Mouse (Mus musculus) mouse trophoblast stem cell (cell line): ENCODE results near the gene BC067074.

ENCODE experiments used
- in situ Hi-C, 2 experiments: fragments of 300-500 bp; cut with MseI, MboI; formaldehyde crosslinking; loops; 2 replicates in 1 of 2; 3 replicates in 1 of 2; pipeline ENCODE4 v1.15.1; 2025

BC067074 gene

DNA sequence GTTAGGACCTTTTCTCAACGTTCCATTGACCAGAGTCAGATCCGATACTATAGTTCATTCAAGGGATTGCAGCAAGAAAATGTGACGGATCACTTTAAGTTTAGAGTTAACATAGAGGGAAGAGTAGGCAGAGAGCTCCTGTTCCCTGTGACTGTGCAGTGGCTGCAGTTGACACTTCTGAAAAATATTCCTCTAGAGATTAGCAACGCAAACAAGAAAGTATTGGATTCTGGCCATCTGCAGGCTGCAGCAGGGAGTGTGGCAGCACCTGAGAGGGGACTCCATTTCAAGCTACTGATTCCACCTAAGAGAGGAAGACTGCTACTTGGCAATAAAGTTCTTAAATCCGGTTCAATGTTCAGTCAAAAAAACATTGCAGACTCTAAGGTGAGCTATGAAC is 26.6 kb downstream of the BC067074 start:
- in situ Hi-C loops, result no loop called here

DNA sequence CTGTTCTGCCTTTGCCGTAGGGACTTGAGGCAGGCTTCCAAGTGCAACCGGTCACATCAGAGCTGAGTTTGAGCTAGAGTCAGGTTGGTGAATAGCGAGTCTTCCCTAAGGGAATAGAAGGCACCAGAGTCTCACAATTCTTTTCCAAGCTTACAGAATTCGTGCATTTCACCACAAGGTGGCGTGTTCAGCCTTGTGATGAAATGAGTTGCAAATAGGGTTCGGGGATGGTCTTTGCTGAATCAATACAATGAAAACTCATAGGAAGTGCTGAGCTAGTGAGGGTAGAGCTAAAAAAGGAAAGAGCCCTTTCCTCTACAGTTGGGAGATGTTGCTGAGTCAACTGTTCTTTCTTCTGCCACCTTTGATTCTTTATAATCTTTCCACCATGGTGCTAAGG is 29.0 kb downstream of the BC067074 start:
- in situ Hi-C loops, result loop anchor here in 1 of 2 experiments (10.0 kb wide), 1 partner anchor 293 kb away; the partner anchor contains the start of gene Snx18

DNA sequence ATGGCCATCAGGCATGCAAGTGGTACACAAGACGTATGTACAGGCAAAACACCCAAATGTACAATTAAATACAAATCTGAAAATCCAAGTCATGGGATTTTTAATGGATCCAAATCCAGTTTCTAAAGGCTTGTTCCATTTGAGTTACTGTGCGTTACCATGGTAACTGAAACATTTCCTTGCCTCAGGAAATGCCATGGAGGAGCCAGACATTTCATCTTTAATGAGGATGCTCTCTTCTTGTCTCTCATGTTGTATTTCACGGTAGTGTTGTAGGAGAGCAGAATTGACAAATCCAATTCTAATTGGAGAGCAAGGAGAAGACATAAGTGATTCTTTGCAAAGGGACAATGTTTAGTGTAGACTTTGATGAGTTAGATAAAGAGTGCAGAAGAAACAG is 31.3 kb downstream of the BC067074 start:
- in situ Hi-C loops, result loop anchor here in 1 of 2 experiments (10.0 kb wide), 1 partner anchor 291 kb away; the partner anchor contains the start of gene Snx18

DNA sequence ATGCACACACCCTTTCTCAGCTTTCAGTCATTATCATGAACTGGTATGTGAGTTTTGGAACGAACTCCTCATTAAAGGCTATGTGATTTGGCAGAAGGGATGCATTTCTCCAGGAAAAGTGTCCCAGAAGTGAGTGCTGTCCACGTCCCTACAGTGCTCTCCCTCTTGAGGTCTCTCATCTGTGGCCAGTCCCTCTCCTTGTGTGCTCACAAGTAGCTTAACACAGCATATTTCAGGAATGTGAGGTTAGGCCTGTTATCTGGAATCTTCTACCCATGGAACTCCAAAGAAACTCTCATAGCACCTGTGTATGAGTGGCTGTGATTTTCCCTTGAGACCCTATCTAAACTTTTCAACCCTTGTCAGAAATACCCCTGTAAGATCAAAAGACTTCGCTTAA is 32.7 kb downstream of the BC067074 start:
- in situ Hi-C loops, result loop anchor here in 1 of 2 experiments (10.0 kb wide), 1 partner anchor 289 kb away; the partner anchor contains the start of gene Snx18

DNA sequence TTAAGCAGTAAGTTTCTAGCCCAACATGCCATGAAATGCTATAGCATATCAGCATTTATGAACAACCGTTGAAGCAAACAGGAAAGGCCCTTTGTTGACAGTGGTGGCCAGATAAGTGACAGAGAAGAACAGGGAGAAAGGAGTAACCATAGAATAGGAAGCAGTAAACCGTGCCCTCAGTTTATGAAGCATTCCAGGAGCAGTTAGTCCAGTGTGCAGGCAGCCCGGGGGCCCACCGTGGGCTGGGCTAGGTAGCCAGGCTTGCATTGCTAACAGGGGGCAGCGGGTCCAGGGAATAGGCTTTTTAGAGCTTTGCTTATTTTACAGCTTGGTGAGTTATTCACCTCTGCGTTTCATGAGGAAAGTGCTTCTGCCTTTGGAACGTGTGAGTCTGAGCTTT is 39.3 kb downstream of the BC067074 start:
- in situ Hi-C loops, result no loop called here

DNA sequence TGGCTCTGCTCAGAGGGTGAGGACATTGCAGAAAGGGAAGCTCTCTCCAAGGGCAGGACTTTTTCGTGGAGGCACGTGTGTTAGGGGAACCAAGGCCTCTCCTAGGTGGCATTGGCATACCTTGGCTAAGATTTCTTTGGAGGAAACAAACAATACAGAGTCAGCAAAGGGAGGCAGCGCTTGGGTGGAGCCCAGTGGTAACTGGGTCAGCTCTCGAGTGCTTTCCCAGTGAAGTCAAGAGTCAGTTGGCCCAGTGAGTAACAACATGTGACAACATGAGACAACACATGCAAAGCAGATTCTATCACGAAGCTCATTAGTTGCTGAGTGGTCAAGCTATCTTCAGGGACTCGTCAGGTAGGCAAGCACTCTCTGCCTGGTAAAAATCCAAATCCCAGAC is 40.4 kb downstream of the BC067074 start:
- in situ Hi-C loops, result no loop called here

DNA sequence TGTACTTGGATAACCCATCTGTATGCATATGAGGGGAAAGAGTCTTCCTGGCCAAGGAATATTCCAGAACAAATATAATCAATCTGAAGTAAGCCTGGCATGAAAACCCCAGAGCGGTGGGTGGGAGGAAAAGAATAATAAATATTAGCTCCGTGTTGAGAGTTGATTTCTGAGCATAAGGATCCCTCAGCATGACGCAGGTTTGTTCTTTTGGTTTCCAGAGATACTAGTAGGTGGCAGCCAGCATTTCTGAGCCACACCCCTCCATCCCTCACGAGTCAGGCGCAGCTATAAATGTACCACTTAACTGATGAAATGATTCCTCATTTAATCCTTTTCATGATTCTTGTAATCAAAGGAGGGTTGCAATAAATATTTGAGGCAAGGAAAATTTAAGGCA is 41.0 kb downstream of the BC067074 start:
- in situ Hi-C loops, result no loop called here

DNA sequence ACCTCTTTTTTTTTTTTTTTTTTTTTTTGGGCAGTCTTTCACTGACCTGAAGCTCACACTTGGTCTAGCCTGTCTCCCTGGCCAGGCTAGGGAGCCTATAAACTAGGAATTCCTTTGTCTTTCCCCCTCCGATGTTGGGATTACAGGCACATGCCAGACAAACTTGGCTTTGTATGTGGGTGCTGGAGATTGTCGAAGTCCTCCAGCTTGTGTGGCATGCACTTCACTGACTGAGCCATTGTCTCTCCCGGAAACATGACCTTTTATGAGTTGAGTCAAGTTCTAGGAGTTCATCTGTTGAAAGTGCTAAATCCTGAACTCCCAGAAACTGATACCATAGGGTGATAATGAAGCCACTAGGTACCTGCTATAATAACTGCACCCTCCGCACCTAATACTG is 41.8 kb downstream of the BC067074 start:
- in situ Hi-C loops, result no loop called here

DNA sequence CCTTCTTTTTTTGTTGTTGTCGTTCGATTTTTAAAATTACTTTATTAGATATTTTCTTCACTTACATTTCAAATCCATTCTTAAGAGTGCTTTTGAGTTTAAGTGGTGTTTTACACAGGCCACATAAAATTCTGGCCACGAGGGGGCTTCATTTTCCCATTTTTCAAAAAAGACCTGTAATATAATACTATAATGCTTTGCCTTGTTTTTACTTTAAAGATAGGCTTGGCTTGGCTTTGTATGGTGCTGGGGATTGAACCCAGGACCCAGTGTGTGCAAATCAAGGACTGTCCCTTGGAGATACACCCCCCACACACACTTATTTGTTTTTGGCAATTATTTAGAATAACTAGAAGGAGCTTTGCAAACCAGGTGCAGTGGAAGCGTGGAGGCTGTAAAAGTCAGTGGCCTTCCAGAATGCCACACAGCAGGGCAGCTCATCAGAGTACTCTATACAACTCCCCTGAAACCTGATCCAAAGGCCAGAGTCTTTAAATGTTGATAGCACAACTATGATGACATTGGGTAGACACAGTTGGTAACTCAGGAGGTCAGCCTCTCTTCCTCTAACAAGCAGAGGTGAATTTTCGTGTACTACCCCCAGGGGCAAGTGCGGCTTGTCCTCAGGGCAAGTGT is 44.4 kb downstream of the BC067074 start:
- in situ Hi-C loops, result no loop called here

DNA sequence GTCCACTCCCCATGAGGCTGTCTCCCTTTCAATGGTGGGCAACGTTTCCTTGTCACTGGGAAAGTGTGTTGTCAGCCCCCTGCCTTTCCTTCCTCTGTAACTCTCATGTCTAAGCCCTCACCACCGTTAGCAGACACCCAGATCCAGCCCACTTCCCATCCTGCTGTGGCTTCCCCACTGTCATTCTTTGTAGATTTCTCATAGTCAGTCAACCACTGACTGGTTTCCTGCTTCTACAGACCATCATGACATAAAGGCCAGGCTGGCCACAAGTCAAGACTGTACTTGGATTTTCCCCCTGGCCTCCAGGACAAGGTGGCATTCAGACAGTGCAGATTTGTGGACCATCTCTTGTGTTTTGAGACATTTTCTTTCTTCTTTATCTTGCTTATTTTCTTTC is 47.7 kb downstream of the BC067074 start:
- in situ Hi-C loops, result loop anchor here in 1 of 2 experiments (10.0 kb wide), 1 partner anchor 274 kb away; the partner anchor contains the start of gene Snx18

DNA sequence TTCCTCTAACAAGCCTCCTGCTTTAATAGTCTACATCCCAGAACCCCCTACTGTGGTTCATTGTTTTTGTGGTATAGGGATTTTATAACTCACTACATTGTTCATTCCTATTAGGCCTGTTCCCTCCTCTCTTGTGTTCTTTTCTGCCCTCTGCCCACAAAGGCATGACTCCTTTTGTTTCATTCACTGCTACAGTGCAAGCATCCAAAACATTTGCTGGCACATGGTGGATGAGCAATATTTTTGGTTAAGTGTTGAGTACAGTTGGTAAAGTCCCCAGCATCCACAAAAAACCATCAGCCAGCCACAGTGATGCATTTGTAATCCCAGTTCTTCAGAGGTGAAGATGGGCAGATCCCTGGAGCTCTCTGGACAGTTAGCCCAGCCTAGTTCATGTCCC is 48.2 kb downstream of the BC067074 start:
- in situ Hi-C loops, result loop anchor here in 1 of 2 experiments (10.0 kb wide), 1 partner anchor 274 kb away; the partner anchor contains the start of gene Snx18

DNA sequence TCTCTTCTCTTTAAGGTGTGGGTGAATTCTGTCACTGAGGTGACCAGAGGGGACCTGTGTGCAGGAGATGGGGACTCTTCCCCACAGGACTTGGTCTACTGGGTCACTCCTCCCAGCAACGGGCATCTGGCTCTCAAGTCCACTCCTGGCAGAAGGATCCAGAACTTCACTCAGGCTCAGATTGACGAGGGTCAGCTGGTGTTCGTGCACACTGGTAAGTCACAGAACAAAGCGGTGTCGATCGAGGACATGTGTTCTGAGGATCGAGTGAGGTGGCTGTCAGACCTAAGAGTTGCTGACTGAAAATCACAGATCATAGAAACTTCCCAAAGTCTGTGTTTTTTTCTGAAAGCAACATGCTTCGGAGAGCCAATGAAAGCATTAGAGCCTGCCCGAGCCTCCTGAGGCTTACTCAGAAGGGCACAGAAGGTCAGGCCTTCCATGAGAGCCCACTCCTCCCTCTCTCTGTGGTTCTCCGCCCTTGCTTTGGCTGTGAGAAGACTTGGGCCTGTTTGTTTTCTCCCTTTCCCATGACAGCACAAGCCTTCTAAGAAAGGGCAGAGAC is 49.5 kb downstream of the BC067074 start:
- in situ Hi-C loops, result loop anchor here in 1 of 2 experiments (10.0 kb wide), 1 partner anchor 272 kb away; the partner anchor contains the start of gene Snx18

DNA sequence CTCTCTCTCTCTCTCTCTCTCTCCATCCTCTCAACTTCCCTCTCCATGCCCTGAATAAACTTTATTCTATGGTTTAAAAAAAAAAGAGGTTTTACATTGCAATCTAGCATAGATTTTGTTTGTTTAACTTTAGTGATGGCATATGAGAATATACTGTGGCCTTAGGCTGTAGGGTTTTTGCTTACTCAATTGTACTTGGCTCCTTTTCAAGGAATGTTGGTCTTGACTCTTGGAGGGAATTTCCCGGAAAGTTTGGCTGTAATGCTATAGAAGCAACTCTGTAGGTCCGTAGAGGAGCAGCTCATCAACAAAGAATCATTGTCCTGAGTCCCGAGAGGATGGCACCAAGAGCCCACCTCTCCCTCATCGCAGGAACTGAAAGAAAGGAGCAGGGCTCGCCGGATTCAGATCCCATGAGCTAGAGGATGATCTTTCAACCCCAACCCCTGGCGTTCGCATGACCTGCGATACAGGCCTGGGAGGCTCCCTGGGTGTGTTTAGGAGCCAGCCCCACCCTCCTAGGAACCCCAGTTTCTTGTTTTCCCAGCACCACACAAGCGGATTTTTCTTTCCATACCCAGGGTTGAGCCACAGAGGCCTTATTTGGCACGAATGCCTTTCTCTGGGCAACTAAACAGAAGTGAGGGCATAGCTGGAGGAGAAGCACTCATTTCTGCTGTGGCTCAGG is 57.9 kb downstream of the BC067074 start:
- in situ Hi-C loops, result no loop called here

DNA sequence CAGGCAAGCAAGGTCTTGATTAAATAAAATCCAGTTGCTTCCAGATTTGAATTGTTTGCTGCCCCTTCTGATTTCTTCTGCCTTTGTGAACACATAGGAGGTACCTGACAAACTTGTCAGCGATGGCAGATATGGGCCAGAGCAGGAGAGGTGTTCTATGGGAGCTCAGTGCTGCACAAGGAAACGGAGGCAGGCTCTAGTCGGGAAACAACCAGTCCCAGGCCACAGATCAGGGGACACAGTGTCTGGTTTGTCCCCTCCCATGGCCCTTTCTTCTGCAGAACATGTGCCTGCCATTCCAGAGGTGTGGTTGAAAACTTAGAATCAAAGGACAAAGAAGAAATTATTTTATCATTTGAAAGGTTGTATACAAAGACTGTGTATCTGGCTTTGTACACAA is 60.6 kb downstream of the BC067074 start:
- in situ Hi-C loops, result no loop called here

DNA sequence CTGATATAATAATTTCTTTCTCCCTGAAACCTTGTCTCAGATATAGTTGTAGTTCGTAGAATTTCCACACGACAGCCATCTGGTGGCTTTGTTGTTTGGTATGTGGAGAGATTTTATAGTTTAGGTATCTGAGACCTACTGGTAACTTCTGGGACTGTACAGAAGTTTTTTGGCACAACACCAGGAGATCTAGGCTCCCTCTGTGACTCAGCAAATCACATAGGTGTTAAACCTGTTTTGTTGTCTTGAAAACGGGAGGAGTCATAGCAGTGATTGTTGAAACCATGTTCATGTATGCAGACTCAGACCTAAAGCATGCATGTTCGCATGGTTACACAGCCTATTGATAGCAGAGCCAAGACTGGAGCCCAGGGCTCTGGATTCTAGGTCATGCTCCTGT is 61.0 kb downstream of the BC067074 start:
- in situ Hi-C loops, result no loop called here

DNA sequence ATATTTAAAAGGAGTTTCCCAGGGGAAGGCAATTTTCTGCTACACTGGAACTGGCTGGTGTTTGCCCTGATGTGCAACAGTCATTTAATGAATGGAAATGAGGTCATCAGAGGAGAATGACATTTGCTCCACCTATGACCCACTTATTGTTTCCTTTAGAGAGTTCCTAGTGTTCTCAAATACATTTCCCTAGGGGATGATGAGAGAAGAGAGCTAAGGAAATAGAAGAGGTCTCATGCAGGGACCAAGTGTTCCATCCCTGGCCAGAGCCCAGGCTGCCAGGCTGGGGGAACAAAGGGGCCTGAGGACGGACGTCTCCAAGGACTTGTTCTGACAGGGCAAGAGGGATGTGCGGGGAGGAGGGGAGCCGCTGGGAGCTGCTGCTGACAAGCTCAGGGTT is 62.1 kb downstream of the BC067074 start:
- in situ Hi-C loops, result no loop called here

DNA sequence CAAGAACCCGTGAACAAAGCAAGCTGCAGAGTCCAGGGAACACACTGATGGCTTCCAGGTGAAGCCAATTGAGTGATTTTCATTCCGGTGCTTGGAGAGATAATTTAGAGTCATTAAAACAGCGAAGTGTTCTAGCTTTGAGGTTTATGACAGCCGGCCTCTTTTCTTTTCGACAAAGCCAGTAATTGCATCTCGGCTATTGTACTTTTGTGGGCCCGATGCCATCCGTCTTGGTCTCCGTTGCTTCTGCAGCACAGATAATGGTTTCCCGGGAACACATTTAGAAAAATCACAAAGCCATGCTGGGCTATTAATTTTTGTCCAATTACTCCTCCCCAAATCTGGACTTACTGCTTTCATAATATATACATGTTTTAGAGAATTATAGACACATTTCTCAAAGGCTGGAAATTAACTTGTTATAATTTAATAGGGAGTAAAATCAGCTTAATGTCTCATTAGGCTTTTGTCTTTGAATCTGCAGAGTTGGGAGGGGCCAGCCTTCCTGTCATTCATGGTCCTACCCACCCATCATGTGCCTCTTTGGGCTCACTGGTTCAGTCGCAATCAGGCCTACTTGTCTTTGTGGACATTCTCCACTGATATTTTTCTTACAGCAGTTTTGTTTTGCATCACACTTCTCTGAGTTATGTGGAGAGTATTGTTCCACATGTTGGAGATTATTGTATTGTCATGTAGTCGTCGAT is 64.6 kb downstream of the BC067074 start:
- in situ Hi-C loops, result no loop called here

DNA sequence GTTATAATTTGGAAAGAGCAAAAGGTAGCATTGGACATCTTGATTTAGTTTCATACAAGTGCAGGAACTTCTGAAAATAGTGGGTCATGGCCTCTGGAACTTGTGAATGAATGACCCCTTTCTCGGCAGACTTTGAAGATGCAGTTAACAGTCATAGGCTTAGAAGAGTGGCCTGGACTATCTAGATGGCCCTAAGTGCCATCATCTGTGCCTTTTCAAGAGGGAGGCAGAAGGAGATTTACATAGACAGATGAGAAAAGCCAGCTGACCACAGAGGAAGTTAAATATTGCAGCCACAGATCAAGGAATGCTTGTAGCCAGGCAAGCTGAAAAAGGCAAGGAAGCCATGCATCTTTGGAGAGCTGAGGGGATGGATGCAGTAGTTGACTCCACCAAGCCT is 66.7 kb downstream of the BC067074 start:
- in situ Hi-C loops, result no loop called here

DNA sequence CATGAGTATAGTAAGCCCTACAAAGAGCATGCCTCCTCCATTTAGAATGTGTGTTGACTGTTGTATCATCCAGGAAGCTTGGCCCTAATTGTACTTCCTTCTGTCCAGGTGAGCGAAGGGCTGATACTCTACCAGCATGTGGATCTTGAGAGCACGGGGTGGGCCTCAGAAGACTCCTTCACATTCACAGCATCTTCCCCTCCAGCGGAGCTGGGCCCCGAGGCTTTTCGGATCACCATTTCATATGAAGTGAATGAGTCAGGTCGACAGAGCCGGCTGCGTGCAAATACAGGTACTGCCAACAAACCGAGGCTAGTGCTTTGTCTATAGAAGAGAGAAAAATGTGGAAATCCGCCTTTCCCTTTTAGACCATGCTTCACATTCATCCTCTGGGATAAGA is 73.0 kb downstream of the BC067074 start:
- in situ Hi-C loops, result no loop called here

DNA sequence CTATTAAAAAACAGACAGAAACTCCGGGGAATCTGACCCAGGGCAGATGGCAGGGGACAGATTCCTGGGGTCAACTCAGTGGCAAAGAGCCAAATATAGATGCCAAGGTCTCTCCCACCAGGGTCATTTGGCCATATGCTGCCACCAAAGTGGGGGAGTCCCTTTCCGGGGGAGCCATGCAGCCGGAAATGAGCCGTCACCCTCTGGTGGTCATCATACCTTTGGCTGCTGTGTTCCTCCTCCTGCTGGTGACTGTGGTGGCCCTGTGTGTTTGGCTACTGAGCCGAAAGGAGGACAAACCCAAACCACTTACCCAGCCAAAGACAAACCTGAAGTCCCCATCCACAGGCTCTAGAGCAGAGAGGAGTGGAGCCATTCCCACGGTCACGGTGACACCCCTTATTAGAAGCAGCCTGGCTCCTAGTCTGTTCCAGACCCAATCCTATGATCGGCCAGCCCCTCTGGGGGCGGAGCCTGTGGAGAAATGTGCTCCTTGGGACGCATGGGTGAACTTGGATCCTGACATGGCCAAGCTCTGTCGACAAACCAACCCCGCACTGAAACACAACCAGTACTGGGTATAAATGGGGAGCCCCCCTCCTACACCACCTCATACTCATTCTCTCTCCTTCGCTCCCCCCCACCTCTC is 76.1 kb downstream of the BC067074 start:
- in situ Hi-C loops, result no loop called here

DNA sequence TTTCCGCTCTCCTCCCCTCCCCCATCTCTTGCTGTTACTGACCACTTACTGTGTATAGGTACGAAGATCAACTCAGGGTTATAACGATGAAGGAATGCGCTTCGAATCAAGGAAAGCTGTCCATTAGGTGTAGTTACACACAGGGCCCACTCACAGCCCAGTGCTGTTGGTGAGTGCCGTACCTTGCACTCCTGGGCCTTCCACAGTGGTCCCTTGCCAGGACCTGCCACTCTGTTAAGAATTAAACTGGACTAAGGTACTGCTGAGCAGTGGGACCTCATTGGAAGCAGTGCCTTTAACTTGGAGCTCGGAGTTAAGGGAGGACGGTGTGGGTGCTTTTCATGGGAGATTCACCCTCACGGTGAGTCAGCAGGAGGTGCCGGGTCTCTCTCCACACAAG is 76.7 kb downstream of the BC067074 start:
- in situ Hi-C loops, result no loop called here
